Mouse (Mus musculus): ENCODE results near the gene Lias. TPM values are rescaled to one million over a fixed set of nuclear protein-coding genes. Genes with fewer than 3 reads are reported as not detected.

Lias gene
- 62.5 and 69.0 TPM in 2 replicates for polyA plus RNA-seq (2015; fragmentation: Nextera tagmentation; extraction: Ambion mirVana)

DNA sequence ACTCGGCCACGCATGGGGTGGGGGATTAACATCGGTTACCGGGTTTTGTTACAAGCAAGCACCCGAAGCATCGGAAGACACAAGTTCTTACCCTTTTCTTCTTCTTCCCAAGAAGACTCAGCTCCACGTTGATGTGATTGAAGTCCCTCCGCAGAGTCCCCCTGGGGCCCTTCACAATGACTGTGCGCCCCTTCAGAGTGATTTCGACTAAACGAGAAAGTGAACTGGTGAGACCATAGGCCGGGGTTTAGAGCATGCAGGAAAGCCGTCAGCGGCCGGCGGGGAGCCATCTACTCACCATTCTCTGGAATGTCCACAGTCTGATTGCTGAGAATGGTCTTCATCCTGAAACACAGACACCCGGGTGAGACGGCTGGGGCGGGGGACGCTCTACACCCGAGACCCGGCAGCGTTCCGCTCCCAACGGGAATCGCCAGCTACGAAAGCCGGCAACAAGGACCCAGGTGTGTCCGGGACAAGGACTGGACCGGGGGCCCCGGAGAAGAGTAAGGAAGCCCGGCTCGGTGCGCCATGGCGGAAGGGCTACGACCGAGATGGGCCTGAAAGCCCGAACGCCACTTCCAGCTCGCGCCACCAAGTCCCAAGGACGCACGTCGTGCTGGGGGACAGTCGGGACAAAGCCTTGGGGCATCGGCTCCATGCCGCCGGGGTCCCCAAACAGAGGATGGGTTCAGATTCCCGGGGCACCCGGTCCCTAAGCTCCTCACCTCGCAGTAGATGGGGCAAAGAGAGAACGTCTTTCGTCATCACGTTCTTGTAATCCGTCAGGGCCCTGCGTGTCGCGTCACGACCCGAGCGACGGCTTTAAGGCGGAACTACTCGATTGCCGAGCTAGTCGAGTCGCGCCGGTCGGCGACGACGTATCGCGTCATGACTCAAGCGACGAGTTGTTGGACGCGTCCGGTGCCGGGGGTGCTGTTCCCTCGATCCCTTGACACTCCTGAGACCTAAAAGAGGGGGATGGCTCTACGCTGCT lies at the start of gene Lias, which contains the start of gene Rpl9:
Gene Lias, plus strand, starts transcription at position 850 of the 997 bp plus-strand sequence.
Gene Rpl9, minus strand, starts transcription at position 797 of the 997 bp plus-strand sequence.
- Histone ChIP-seq H3K27me3 (no peaks in the 10 kb centered on the region), H3K4me2 (replicated peaks) (peak within 1 kb of the TSS; percentile 76), H3K4me1 (peaks cover 32% of the 10 kb centered on the region), H3K9me3 (no peaks in the 10 kb centered on the region), H3K4me3 (peak within 1 kb of the TSS; percentile 92), H3K27ac (replicated peaks) (peak within 1 kb of the TSS; percentile 94), H3K36me3 (peaks cover 49% of the 10 kb centered on the region), H3K9ac (replicated peaks) (peak within 1 kb of the TSS; percentile 98)
- peak; percentile 98 for ATAC-seq (replicated peaks)
- WGBS, result under 1% methylated on average over 83 of the region's 83 CpGs

DNA sequence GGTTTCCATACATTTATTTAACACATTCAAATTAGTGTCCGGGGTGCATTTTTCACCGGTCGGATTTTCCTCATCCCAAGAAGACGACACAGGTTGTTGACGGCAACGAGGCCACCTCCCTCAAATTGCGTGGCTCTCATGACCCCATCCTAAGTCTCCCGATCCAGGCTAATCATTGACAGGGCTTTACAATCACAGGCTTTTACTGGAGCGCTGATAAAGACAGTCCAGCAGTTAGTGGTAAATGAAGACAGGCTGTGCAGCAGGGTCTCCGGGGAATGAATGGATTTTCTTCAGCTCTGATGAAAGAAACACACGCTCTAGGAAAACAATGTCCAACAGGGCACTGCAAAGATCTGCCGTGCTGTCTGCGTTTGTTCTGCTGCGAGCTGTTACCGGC lies 43.1 kb upstream of the Lias start, which contains the start of gene Klb:
Gene Klb, plus strand, starts transcription at position 147 of the 400 bp plus-strand sequence.
- Histone ChIP-seq H3K9me3 (no peaks in the 10 kb centered on the region), H3K27ac (replicated peaks) (no peak within 1 kb of the TSS), H3K4me3 (no peak within 1 kb of the TSS), H3K27me3 (no peaks in the 10 kb centered on the region), H3K9ac (replicated peaks) (no peak within 1 kb of the TSS), H3K4me1 (no peaks in the 10 kb centered on the region), H3K4me2 (replicated peaks) (0 out of 2 replicates have a peak within 1 kb of the TSS, but pooled peaks have one; percentile 6), H3K36me3 (no peaks in the 10 kb centered on the region)
- ATAC-seq (replicated peaks), result no peak
- WGBS, result 51% methylated on average over 15 of the region's 15 CpGs

DNA sequence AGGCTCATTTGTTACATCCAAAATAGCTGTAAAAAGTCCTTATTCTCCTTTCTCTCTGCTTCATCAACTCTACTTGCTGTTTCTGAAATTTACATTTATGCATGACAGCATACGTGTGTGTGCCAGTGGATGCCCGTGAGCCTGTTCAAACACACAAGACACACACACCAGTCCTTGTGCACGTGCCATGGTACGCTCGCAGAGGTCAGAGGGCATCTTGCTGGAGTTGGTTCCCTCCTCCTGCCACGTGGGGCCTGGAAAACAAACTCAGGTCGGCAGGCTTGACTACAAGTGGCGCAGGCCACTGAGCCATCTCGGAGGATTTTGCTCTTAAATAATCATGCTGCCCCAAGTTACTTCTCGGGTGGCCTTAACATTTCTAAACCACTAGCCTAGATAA lies 40.8 kb upstream of the Lias start:
- H3K4me2 ChIP-seq (replicated peaks), result no peak overlapping the region
- no peaks in the 10 kb centered on the region for H3K36me3 ChIP-seq
- no peaks in the 10 kb centered on the region for H3K4me1 ChIP-seq
- no peaks in the 10 kb centered on the region for H3K27me3 ChIP-seq
- ATAC-seq (replicated peaks), result no peak
- H3K4me3 ChIP-seq, result no peak overlapping the region
- H3K9me3 ChIP-seq, result no peaks in the 10 kb centered on the region
- WGBS, result 81% methylated on average over 10 of the region's 10 CpGs
- no peak overlapping the region for H3K9ac ChIP-seq (replicated peaks)
- no peak overlapping the region for H3K27ac ChIP-seq (replicated peaks)

DNA sequence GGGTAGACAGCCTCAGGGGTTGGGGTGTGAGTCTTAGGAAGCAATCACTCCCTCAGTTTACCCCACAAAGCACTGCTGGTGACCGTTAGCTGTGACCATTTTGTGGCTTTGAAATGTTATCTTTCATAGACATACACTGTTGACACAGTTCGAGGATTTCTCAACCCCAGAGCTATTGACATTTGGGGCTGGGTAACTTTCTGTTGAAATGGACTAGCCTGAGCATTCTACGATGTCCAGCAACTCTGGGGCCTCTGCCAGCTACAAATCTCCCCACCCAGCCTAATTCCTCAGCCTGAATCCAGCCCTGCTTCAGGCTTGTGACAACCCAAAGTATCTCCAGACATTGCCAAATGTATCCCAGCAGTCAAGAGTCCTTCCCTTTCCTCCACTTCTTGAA lies 37.2 kb upstream of the Lias start:
- WGBS, result 92% methylated on average over 3 of the region's 3 CpGs
- Histone ChIP-seq H3K9me3 (no peaks in the 10 kb centered on the region), H3K36me3 (no peaks in the 10 kb centered on the region), H3K27me3 (no peaks in the 10 kb centered on the region), H3K4me3 (no peak overlapping the region), H3K27ac (replicated peaks) (no peak overlapping the region), H3K4me2 (replicated peaks) (no peak overlapping the region), H3K4me1 (no peaks in the 10 kb centered on the region), H3K9ac (replicated peaks) (no peak overlapping the region)
- ATAC-seq (replicated peaks), result no peak

DNA sequence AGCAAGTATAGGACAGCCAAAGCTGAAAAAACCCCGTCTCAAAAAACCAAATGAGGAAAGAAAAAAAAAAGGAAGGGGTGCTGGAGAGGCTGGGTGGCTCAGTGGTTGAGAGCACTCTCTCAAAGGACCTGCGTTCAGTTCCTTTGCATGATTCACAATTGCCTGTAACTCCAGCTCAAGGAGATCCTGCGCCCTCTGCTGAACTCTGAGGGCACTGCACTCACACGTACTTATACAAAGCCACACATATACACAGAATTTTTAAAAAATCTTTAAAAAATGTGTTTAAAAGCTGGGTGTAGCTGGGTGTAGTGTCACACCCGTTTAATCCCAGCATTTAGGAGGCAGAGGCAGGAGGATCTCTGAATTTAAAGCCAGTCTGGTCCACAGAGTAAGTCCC lies 36.3 kb upstream of the Lias start:
- Histone ChIP-seq H3K4me2 (replicated peaks) (no peak overlapping the region), H3K9me3 (no peaks in the 10 kb centered on the region), H3K4me3 (no peak overlapping the region), H3K27ac (replicated peaks) (no peak overlapping the region), H3K9ac (replicated peaks) (no peak overlapping the region), H3K36me3 (no peaks in the 10 kb centered on the region), H3K4me1 (no peaks in the 10 kb centered on the region), H3K27me3 (no peaks in the 10 kb centered on the region)
- ATAC-seq (replicated peaks), result no peak
- WGBS, result 76% methylated on average over 5 of the region's 5 CpGs

DNA sequence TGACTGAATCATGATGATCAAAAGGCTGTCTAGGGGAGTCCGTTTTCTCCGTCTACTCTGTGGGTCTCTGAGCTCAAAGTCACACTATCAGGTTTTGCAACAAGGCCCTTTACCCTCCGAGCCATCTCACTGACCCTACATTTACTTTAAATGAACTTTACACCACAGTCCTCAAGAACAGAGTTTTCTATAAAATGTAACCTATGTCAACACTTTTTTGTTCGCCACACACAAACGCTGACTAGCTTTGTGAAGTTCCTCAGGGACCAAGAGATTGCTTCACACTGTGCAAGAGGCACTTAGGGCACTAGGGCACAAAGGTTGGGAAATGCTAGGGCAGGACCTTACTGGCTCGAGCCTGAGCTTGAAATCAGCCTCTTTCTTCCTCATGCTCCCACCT lies 34.4 kb upstream of the Lias start:
- Histone ChIP-seq H3K9ac (replicated peaks) (no peak overlapping the region), H3K4me1 (no peaks in the 10 kb centered on the region), H3K9me3 (no peaks in the 10 kb centered on the region), H3K4me3 (no peak overlapping the region), H3K4me2 (replicated peaks) (no peak overlapping the region), H3K27ac (replicated peaks) (no peak overlapping the region), H3K36me3 (no peaks in the 10 kb centered on the region), H3K27me3 (no peaks in the 10 kb centered on the region)
- ATAC-seq (replicated peaks), result no peak
- WGBS, result 91% methylated on average over 6 of the region's 6 CpGs

DNA sequence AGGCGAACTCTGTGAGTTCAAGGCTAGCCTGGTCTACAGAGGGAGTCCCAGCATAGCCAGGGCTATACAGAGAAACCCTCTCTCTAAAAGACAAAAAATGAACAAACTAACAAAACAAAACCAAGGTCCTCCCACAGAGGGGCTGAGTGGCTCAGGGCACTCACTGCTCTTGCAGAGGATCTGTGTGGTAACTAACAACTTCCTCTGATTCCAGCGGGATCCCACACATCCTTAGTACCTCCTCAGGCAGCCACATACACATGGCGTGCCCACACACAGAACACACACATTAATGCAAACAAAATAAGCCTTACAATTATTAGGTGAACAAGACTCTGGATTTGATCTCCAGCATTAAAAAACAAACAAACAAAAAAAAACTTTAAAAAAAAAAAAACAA lies 33.5 kb upstream of the Lias start:
- H3K36me3 ChIP-seq, result no peaks in the 10 kb centered on the region
- no peak for ATAC-seq (replicated peaks)
- WGBS, result 93% methylated on average over 3 of the region's 3 CpGs

DNA sequence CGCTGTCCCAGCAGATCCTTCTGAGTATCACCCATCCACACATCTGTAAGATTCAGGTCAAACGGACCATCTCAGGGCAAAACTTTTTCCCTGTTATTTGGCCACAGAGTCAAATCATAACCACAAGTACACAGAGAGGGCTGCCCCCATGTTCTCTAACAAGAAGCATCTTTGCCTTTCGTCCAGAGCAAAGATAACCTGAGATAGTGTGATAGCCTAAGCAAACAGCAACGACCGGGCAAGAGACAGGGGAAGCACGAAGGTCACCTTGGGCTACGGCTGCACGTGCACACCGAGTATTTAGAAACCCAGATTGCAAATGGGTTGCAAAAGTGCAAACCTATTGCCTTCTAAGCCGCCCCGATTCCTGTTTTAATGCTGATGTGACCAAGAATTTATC lies 23.5 kb upstream of the Lias start:
- WGBS, result 92% methylated on average over 11 of the region's 11 CpGs
- Histone ChIP-seq H3K4me3 (no peak overlapping the region), H3K4me1 (no peaks in the 10 kb centered on the region), H3K36me3 (no peaks in the 10 kb centered on the region), H3K9ac (replicated peaks) (no peak overlapping the region), H3K27ac (replicated peaks) (no peak overlapping the region), H3K9me3 (no peaks in the 10 kb centered on the region), H3K4me2 (replicated peaks) (no peak overlapping the region), H3K27me3 (no peaks in the 10 kb centered on the region)
- no peak for ATAC-seq (replicated peaks)

More for the DNA sequence above, 33.5 kb upstream of the Lias start:
- no peak overlapping the region for H3K9ac ChIP-seq (replicated peaks)
- H3K27me3 ChIP-seq, result no peaks in the 10 kb centered on the region
- no peak overlapping the region for H3K27ac ChIP-seq (replicated peaks)
- no peaks in the 10 kb centered on the region for H3K9me3 ChIP-seq
- no peak overlapping the region for H3K4me2 ChIP-seq (replicated peaks)
- no peak overlapping the region for H3K4me3 ChIP-seq
- no peaks in the 10 kb centered on the region for H3K4me1 ChIP-seq

DNA sequence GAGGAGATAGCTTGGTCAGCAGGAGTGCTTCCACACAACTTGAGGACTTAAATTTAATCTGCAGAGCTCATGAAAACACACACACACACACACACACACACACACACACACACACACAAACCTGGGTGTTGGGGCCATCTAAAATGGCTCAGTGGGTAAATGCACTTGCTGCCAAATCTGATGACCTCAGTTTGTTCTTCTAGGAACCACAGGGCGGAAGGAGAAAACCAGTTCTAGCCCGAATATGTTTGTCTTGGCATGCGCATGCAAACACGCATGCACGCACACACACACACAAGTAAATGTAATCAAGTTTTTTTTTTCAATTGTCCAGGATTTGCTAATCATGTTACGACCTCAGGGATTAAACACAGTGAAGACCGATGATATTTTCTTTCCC lies 19.7 kb upstream of the Lias start:
- Histone ChIP-seq H3K4me3 (no peak overlapping the region), H3K9ac (replicated peaks) (no peak overlapping the region), H3K4me2 (replicated peaks) (no peak overlapping the region), H3K27me3 (no peaks in the 10 kb centered on the region), H3K36me3 (no peaks in the 10 kb centered on the region), H3K27ac (replicated peaks) (no peak overlapping the region), H3K9me3 (no peaks in the 10 kb centered on the region), H3K4me1 (no peaks in the 10 kb centered on the region)
- 95% methylated on average over 7 of the region's 7 CpGs for WGBS
- ATAC-seq (replicated peaks), result no peak

DNA sequence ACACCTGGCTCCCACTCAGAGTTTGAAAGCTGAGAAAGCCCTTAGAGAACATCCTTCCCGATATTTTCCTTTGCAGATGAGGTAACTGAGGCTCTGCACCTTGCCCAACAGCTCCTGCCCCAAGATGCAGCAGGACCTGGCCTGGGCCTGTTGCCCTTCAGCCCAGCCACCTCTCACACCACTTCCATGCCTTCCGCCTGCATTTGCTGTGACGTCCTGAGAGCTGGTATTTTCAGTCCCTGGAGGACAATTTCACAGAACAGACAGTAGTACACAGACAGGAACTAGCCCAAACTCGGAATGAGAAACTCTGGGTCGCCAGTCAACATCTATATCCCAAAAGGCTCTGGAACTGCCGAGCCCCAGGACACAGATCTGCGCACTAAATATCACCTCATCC lies 16.6 kb upstream of the Lias start:
- Histone ChIP-seq H3K4me3 (no peak overlapping the region), H3K36me3 (no peaks in the 10 kb centered on the region), H3K9ac (replicated peaks) (no peak overlapping the region), H3K9me3 (no peaks in the 10 kb centered on the region), H3K4me2 (replicated peaks) (no peak overlapping the region), H3K4me1 (no peaks in the 10 kb centered on the region), H3K27ac (replicated peaks) (no peak overlapping the region), H3K27me3 (no peaks in the 10 kb centered on the region)
- no peak for ATAC-seq (replicated peaks)
- 86% methylated on average over 7 of the region's 7 CpGs for WGBS

DNA sequence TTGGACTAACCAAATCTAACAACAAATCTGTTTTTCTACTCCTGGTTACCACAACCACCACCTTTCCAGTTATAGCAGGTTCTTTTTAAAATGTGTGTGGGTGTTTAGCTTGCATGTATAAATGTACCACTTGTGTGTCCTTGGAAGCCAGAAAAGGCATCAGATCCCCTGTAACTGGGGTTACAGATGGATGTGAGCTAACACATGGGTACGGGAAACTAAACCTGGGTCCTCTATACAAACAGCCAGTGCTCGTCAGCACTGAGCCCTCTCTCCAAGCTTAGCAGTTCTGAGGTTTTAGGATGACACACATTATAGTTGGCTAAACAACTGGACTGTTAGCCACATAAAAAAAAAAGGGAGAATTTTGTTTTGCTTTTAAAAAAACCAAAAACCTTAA lies 5.6 kb upstream of the Lias start:
- no peak overlapping the region for H3K4me3 ChIP-seq
- H3K27me3 ChIP-seq, result no peaks in the 10 kb centered on the region
- 71% methylated on average over 2 of the region's 2 CpGs for WGBS
- no peaks in the 10 kb centered on the region for H3K9me3 ChIP-seq
- no peak for ATAC-seq (replicated peaks)
- H3K36me3 ChIP-seq, result peaks cover 48% of the 10 kb centered on the region
- H3K4me2 ChIP-seq (replicated peaks), result no peak overlapping the region
- peaks cover 18% of the 10 kb centered on the region for H3K4me1 ChIP-seq
- no peak overlapping the region for H3K27ac ChIP-seq (replicated peaks)
- no peak overlapping the region for H3K9ac ChIP-seq (replicated peaks)

DNA sequence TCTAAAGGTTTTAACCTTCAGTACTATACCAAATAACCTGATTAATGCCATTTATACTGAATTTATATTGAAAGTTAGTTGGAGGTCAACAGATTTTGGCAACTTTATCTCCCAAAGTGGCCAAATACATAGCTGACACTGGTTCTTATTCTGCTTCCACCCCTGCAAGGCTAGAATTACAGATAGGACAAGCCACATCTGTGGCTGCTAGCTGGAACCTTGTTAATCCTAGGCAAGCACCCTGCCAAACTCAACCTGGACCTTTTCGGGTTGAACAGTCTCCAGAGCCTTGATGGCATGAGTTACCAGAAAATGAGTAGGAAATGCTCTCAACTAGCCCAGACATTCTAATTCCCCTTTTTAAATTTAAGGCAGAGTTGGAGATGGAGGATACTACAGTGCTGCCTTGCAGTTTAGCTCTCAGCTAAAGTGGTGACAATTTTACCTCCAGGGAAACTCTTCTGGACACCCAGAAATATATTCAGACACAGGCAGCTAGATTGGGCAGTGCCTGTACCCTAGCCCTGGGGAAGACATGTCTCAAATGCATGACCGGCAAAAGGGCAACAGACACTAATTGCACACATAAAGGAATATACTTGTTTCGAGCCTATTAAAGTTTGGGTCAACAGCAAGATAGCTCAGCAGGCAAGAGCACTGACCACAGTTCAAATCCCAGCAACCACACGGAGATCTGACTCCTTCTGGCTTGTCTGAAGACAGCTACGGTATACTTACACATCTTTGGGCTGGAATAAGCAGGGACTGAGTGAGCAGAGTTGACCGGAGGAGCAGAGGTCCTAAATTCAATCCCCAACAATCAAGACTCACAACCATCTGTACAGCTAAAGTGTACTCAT lies 4.1 kb upstream of the Lias start:
- WGBS, result 82% methylated on average over 6 of the region's 6 CpGs
- H3K4me3 ChIP-seq, result no peak overlapping the region
- no peaks in the 10 kb centered on the region for H3K9me3 ChIP-seq
- H3K4me2 ChIP-seq (replicated peaks), result no peak overlapping the region
- no peaks in the 10 kb centered on the region for H3K27me3 ChIP-seq
- peaks cover 48% of the 10 kb centered on the region for H3K36me3 ChIP-seq
- H3K9ac ChIP-seq (replicated peaks), result no peak overlapping the region
- H3K4me1 ChIP-seq, result peaks cover 24% of the 10 kb centered on the region
- H3K27ac ChIP-seq (replicated peaks), result no peak overlapping the region
- ATAC-seq (replicated peaks), result no peak

Measured in forebrain, embryonic 15.5 days (tissue).